Mouse (Mus musculus): ENCODE measurements around the gene Bcl6b. TPM values are rescaled to one million over a fixed set of nuclear protein-coding genes. Genes with fewer than 3 reads are reported as not detected.
A peak's percentile ranks its signal among the peaks of the same experiment; 100 is the strongest.

Bcl6b gene
- polyA plus RNA-seq, 1 experiment, result 5.6 TPM

- WGBS, result 3% methylated on average over 46 of the region's 46 CpGs
- Histone ChIP-seq H3K27ac (ENCODE audit: insufficient read depth, low read length) (no peak overlapping the region), H3K36me3 (ENCODE audit: control insufficient read depth, insufficient read depth, low read length) (no peaks in the 10 kb centered on the region), H3K4me3 (ENCODE audit: extremely low read depth, insufficient read depth, insufficient read length) (peak overlapping the region; percentile 28; the same call in 1 of the 2 replicates), H3K27me3 (ENCODE audit: control insufficient read depth, insufficient read depth, low read length) (peaks cover 18% of the 10 kb centered on the region), H3K4me1 (ENCODE audit: control insufficient read depth, insufficient read depth, insufficient read length) (peaks cover 11% of the 10 kb centered on the region; the same call in 1 of the 2 replicates)
- DNase-seq (ENCODE audit: low read depth in 1 of 2, low spot score in 2 of 2), result no peak
- TF ChIP-seq CTCF (IDR thresholded peaks at IDR 0.05; ENCODE audit: extremely low read depth, insufficient read depth, insufficient read length, insufficient replicate concordance) (no peak), POLR2A (IDR thresholded peaks at IDR 0.05; ENCODE audit: low read depth, low read length) (no peak)
Measured at GRCm38 (mm10) chr11:70214191-70214855, 15.3 kb downstream of the Bcl6b start.

GRCm38 (mm10) chr11:70213736-70214135 lies 15.9 kb downstream of the Bcl6b start:
- 9% methylated on average over 26 of the region's 26 CpGs for WGBS
- H3K36me3 ChIP-seq (ENCODE audit: control insufficient read depth, insufficient read depth, low read length), result no peaks in the 10 kb centered on the region
- no peak overlapping the region for H3K27ac ChIP-seq (ENCODE audit: insufficient read depth, low read length)
- no peak for DNase-seq (ENCODE audit: low read depth in 1 of 2, low spot score in 2 of 2)
- TF ChIP-seq CTCF (IDR thresholded peaks at IDR 0.05; ENCODE audit: extremely low read depth, insufficient read depth, insufficient read length, insufficient replicate concordance) (no peak), POLR2A (IDR thresholded peaks at IDR 0.05; ENCODE audit: low read depth, low read length) (no peak)
- peaks cover 11% of the 10 kb centered on the region; the same call in 1 of the 2 replicates for H3K4me1 ChIP-seq (ENCODE audit: control insufficient read depth, insufficient read depth, insufficient read length)
- peaks cover 18% of the 10 kb centered on the region for H3K27me3 ChIP-seq (ENCODE audit: control insufficient read depth, insufficient read depth, low read length)
- no peak overlapping the region for H3K4me3 ChIP-seq (ENCODE audit: extremely low read depth, insufficient read depth, insufficient read length)

GRCm38 (mm10) chr11:70212896-70213295 lies 16.7 kb downstream of the Bcl6b start:
- Histone ChIP-seq H3K36me3 (ENCODE audit: control insufficient read depth, insufficient read depth, low read length) (no peaks in the 10 kb centered on the region), H3K27ac (ENCODE audit: insufficient read depth, low read length) (no peak overlapping the region), H3K27me3 (ENCODE audit: control insufficient read depth, insufficient read depth, low read length) (peaks cover 18% of the 10 kb centered on the region), H3K4me3 (ENCODE audit: extremely low read depth, insufficient read depth, insufficient read length) (no peak overlapping the region), H3K4me1 (ENCODE audit: control insufficient read depth, insufficient read depth, insufficient read length) (peaks cover 11% of the 10 kb centered on the region; the same call in 1 of the 2 replicates)
- DNase-seq (ENCODE audit: low read depth in 1 of 2, low spot score in 2 of 2), result peak in 1 of 2 experiments; percentile 50
- WGBS, result 10% methylated on average over 9 of the region's 9 CpGs
- TF ChIP-seq CTCF (IDR thresholded peaks at IDR 0.05; ENCODE audit: extremely low read depth, insufficient read depth, insufficient read length, insufficient replicate concordance) (no peak; the same call in 1 of the 2 replicates), POLR2A (IDR thresholded peaks at IDR 0.05; ENCODE audit: low read depth, low read length) (no peak)

- no peak within 1 kb of the TSS for H3K4me3 ChIP-seq (ENCODE audit: extremely low read depth, insufficient read depth, insufficient read length)
- H3K27ac ChIP-seq (ENCODE audit: insufficient read depth, low read length), result no peak within 1 kb of the TSS
- DNase-seq (ENCODE audit: low read depth in 1 of 2, low spot score in 2 of 2), result no peak
- no peak for TF ChIP-seq POLR2A (IDR thresholded peaks at IDR 0.05; ENCODE audit: low read depth, low read length)
- TF ChIP-seq CTCF (IDR thresholded peaks at IDR 0.05; ENCODE audit: extremely low read depth, insufficient read depth, insufficient read length, insufficient replicate concordance), result no peak
- 75% methylated on average over 6 of the region's 6 CpGs for WGBS
- H3K36me3 ChIP-seq (ENCODE audit: control insufficient read depth, insufficient read depth, low read length), result no peaks in the 10 kb centered on the region
- H3K4me1 ChIP-seq (ENCODE audit: control insufficient read depth, insufficient read depth, insufficient read length), result peaks cover 11% of the 10 kb centered on the region; the same call in 1 of the 2 replicates
- peaks cover 18% of the 10 kb centered on the region for H3K27me3 ChIP-seq (ENCODE audit: control insufficient read depth, insufficient read depth, low read length)
Measured at GRCm38 (mm10) chr11:70212423-70212822, 17.2 kb downstream of the Bcl6b start, which contains the start of gene Slc16a11. Gene Slc16a11, plus strand, starts transcription at chr11:70212752.

DNA sequence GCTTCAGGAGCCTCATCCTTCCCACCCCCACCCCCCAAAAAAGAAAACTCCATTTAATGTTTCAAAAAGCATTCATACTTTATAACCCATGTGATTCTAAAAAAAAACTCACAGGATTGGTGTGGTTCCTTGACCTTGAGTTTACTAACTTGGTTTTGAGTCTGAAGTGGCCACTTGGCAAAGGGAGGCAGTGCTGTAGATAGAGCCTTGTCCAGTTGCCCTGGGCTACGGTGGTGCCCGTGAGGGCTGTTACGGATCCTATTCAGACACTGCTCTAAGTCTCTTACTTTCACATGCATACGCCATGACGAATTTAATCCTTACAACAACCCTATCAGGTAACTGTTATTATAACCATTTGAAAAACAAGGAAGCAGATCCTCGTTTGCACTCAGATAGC lies 17.6 kb downstream of the Bcl6b start:
- Histone ChIP-seq H3K27ac (ENCODE audit: insufficient read depth, low read length) (no peak overlapping the region), H3K27me3 (ENCODE audit: control insufficient read depth, insufficient read depth, low read length) (peaks cover 18% of the 10 kb centered on the region), H3K36me3 (ENCODE audit: control insufficient read depth, insufficient read depth, low read length) (no peaks in the 10 kb centered on the region), H3K4me3 (ENCODE audit: extremely low read depth, insufficient read depth, insufficient read length) (no peak overlapping the region), H3K4me1 (ENCODE audit: control insufficient read depth, insufficient read depth, insufficient read length) (peaks cover 11% of the 10 kb centered on the region; the same call in 1 of the 2 replicates)
- TF ChIP-seq POLR2A (IDR thresholded peaks at IDR 0.05; ENCODE audit: low read depth, low read length), result no peak
- TF ChIP-seq CTCF (IDR thresholded peaks at IDR 0.05; ENCODE audit: extremely low read depth, insufficient read depth, insufficient read length, insufficient replicate concordance), result no peak
- 94% methylated on average over 6 of the region's 6 CpGs for WGBS
- DNase-seq (ENCODE audit: low read depth in 1 of 2, low spot score in 2 of 2), result no peak

GRCm38 (mm10) chr11:70210681-70211080 lies 18.9 kb downstream of the Bcl6b start:
- no peaks in the 10 kb centered on the region for H3K36me3 ChIP-seq (ENCODE audit: control insufficient read depth, insufficient read depth, low read length)
- WGBS, result 91% methylated on average over 2 of the region's 2 CpGs
- TF ChIP-seq CTCF (IDR thresholded peaks at IDR 0.05; ENCODE audit: extremely low read depth, insufficient read depth, insufficient read length, insufficient replicate concordance) (no peak), POLR2A (IDR thresholded peaks at IDR 0.05; ENCODE audit: low read depth, low read length) (no peak)
- no peak for DNase-seq (ENCODE audit: low read depth in 1 of 2, low spot score in 2 of 2)
- peaks cover 11% of the 10 kb centered on the region; the same call in 1 of the 2 replicates for H3K4me1 ChIP-seq (ENCODE audit: control insufficient read depth, insufficient read depth, insufficient read length)
- no peak overlapping the region for H3K4me3 ChIP-seq (ENCODE audit: extremely low read depth, insufficient read depth, insufficient read length)
- H3K27me3 ChIP-seq (ENCODE audit: control insufficient read depth, insufficient read depth, low read length), result peaks cover 18% of the 10 kb centered on the region
- H3K27ac ChIP-seq (ENCODE audit: insufficient read depth, low read length), result no peak overlapping the region

All from spleen, adult 2 months (tissue).